Mouse (Mus musculus) myocyte (in vitro differentiated cells): ENCODE results near the gene Gabbr2.

Experiments
- CEBPB ChIP-seq: IDR thresholded peaks from 2 replicates; pipeline ENCODE4 v1.6.1; 2011; ENCODE audit warnings: mild to moderate bottlenecking, moderate library complexity; ENCODE audit not compliant: poor library complexity, insufficient read depth, severe bottlenecking
- E2F4 ChIP-seq: IDR thresholded peaks from one replicate; pipeline ENCODE4 v1.6.1; 2011; ENCODE audit warnings: mild to moderate bottlenecking, control low read depth, moderate library complexity; ENCODE audit not compliant: insufficient read depth
- MAX ChIP-seq: IDR thresholded peaks from one replicate; pipeline ENCODE4 v1.6.1; 2011; ENCODE audit warnings: low read depth, mild to moderate bottlenecking, control low read depth
- MYOD1 ChIP-seq, 3 experiments: IDR thresholded peaks; one replicate each; pipeline ENCODE4 v1.6.1; 2011; ENCODE audit warnings: control low read depth in 2 of 3, low read depth in 2 of 3, mild to moderate bottlenecking in 2 of 3, moderate library complexity in 1 of 3; ENCODE audit not compliant: insufficient read length in 2 of 3, control insufficient read depth in 1 of 3
- MYOG ChIP-seq, 3 experiments: IDR thresholded peaks; one replicate each; pipeline ENCODE4 v1.6.1; 2011; ENCODE audit warnings: control low read depth in 2 of 3, low read depth in 2 of 3, mild to moderate bottlenecking in 2 of 3; ENCODE audit not compliant: insufficient read length in 2 of 3, control insufficient read depth in 1 of 3, insufficient read depth in 1 of 3
- POLR2A ChIP-seq: IDR thresholded peaks from one replicate; pipeline ENCODE4 v1.6.1; 2011; ENCODE audit warnings: low read depth, mild to moderate bottlenecking, control low read depth, moderate library complexity; ENCODE audit not compliant: insufficient read length
- POLR2AphosphoS2 ChIP-seq: IDR thresholded peaks from one replicate; pipeline ENCODE4 v1.6.1; 2011; ENCODE audit warnings: low read depth, control low read depth; ENCODE audit not compliant: insufficient read length
- REST ChIP-seq: IDR thresholded peaks from one replicate; pipeline ENCODE4 v1.6.1; 2011; ENCODE audit warnings: mild to moderate bottlenecking, control low read depth, moderate library complexity; ENCODE audit not compliant: insufficient read depth, insufficient read length
- SRF ChIP-seq: IDR thresholded peaks from one replicate; pipeline ENCODE4 v1.6.1; 2011; ENCODE audit warnings: low read depth; ENCODE audit not compliant: control insufficient read depth, insufficient read length
- TCF12 ChIP-seq: IDR thresholded peaks from one replicate; pipeline ENCODE4 v1.6.1; 2011; ENCODE audit warnings: mild to moderate bottlenecking, control low read depth; ENCODE audit not compliant: poor library complexity, insufficient read depth, severe bottlenecking
- TCF3 ChIP-seq: IDR thresholded peaks from one replicate; pipeline ENCODE4 v1.6.1; 2011; ENCODE audit warnings: low read depth, control low read depth; ENCODE audit not compliant: insufficient read length
- USF1 ChIP-seq: IDR thresholded peaks from one replicate; pipeline ENCODE4 v1.6.1; 2011; ENCODE audit warnings: low read depth, mild to moderate bottlenecking, control low read depth, moderate library complexity

- TF ChIP-seq POLR2A (no peak), MYOG (IDR thresholded peaks at IDR 0.05; ENCODE audit: control insufficient read depth in 1 of 3, insufficient read depth in 1 of 3, insufficient read length in 2 of 3, low read depth in 2 of 3) (no peak), MAX (no peak), E2F4 (no peak), TCF12 (no peak), CEBPB (no peak), SRF (no peak), REST (no peak), TCF3 (no peak), USF1 (no peak), POLR2AphosphoS2 (no peak), MYOD1 (IDR thresholded peaks at IDR 0.05; ENCODE audit: control insufficient read depth in 1 of 3, insufficient read length in 2 of 3, low read depth in 2 of 3) (no peak)
Measured at GRCm38 (mm10) chr4:46960208-46960607, 31.5 kb downstream of the Gabbr2 start.
